Mouse (Mus musculus) brain, embryonic 18.5 days (tissue): ENCODE measurements around the gene Specc1l.
"Not testable (repeated sequence)": the region's sequence is repeated elsewhere in the genome, so short reads cannot be mapped to it uniquely, and the experiment has no call there.

Experiments used
- DNase-seq: peaks from one replicate; pipeline ENCODE4 v3.0.0-alpha.2; 2012; ENCODE audit warnings: low read depth, low spot score

The Specc1l gene

GRCm38 (mm10) chr10:75316472-75316871 lies 104.6 kb downstream of the Specc1l start:
- no peak for DNase-seq

- no peak for DNase-seq
These were observed 104.8 kb downstream of the Specc1l start, which contains the start of gene Adora2a for GRCm38 (mm10) chr10:75316872-75316907. Gene Adora2a (plus strand): TSS chr10:75316877.

- DNase-seq, result no peak
These were observed 105.3 kb downstream of the Specc1l start for GRCm38 (mm10) chr10:75316908-75317761.

- no peak for DNase-seq
These were observed 106.3 kb downstream of the Specc1l start for GRCm38 (mm10) chr10:75318206-75318605.

- no peak for DNase-seq
These were observed 108.4 kb downstream of the Specc1l start for GRCm38 (mm10) chr10:75320321-75320720.

GRCm38 (mm10) chr10:75322966-75323365 lies 111.1 kb downstream of the Specc1l start:
- no peak for DNase-seq

- DNase-seq, result no peak
These were observed 112.1 kb downstream of the Specc1l start for GRCm38 (mm10) chr10:75323986-75324385.

- no peak for DNase-seq
These were observed 112.5 kb downstream of the Specc1l start for GRCm38 (mm10) chr10:75324391-75324790.

GRCm38 (mm10) chr10:75325821-75326220 lies 113.9 kb downstream of the Specc1l start:
- DNase-seq, result no peak

- DNase-seq, result no peak
These were observed 114.7 kb downstream of the Specc1l start for GRCm38 (mm10) chr10:75326553-75326952.

GRCm38 (mm10) chr10:75327081-75327480 lies 115.2 kb downstream of the Specc1l start:
- no peak for DNase-seq

GRCm38 (mm10) chr10:75328201-75328704 lies 116.4 kb downstream of the Specc1l start:
- no peak for DNase-seq

- no peak for DNase-seq
These were observed 120.4 kb downstream of the Specc1l start for GRCm38 (mm10) chr10:75332268-75332667.

GRCm38 (mm10) chr10:75333176-75333776 lies 121.4 kb downstream of the Specc1l start:
- DNase-seq, result no peak

- DNase-seq, result no peak
These were observed 122.3 kb downstream of the Specc1l start for GRCm38 (mm10) chr10:75334175-75334574.

GRCm38 (mm10) chr10:75335075-75335474 lies 123.2 kb downstream of the Specc1l start:
- no peak for DNase-seq

GRCm38 (mm10) chr10:75337231-75337630 lies 125.4 kb downstream of the Specc1l start:
- DNase-seq, result no peak

GRCm38 (mm10) chr10:75338852-75339251 lies 127.0 kb downstream of the Specc1l start:
- no peak for DNase-seq

GRCm38 (mm10) chr10:75339377-75339776 lies 127.5 kb downstream of the Specc1l start:
- DNase-seq, result no peak

- no peak for DNase-seq
These were observed 130.1 kb downstream of the Specc1l start for GRCm38 (mm10) chr10:75341936-75342335.

- DNase-seq, result not testable (repeated sequence)
These were observed 132.7 kb downstream of the Specc1l start for GRCm38 (mm10) chr10:75344563-75344962.

GRCm38 (mm10) chr10:75345265-75345664 lies 133.4 kb downstream of the Specc1l start:
- no peak for DNase-seq

- no peak for DNase-seq
These were observed 138.7 kb downstream of the Specc1l start for GRCm38 (mm10) chr10:75350564-75350963.
